Mouse (Mus musculus): ENCODE measurements around the gene Wfdc1.

DNA sequence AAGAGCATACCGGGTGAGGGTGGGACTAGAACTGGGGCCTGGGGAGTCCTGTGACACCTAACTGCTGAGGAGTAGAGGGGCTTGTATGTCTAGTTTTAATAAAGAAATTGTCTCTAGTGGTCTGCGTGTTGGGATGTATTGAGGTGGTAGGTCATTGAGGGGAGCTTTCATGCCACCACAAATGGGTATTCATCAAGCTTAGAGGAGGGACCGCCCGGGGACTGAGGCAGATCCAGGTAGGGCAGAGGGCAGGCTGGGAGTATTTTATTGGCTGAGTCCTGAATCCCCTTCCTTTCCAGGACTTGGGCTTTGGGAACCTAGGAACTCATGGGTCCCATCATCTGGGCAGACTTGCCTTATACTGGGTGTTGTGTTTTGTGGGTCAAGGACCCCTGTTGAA, 49.4 kb upstream of the Wfdc1 start:
- TF ChIP-seq CTCF (IDR thresholded peaks at IDR 0.05; ENCODE audit: borderline replicate concordance, insufficient read depth, low read length) = no peak
- TF ChIP-seq POLR2A (IDR thresholded peaks at IDR 0.05; ENCODE audit: low read depth, low read length) = no peak

All from embryonic fibroblast, embryonic 13.5 days (primary cell).